Mouse (Mus musculus): ENCODE measurements around the gene Tmem51. TPM values are rescaled to one million over a fixed set of nuclear protein-coding genes. Genes with fewer than 3 reads are reported as not detected.
"Not testable (repeated sequence)": the region's sequence is repeated elsewhere in the genome, so short reads cannot be mapped to it uniquely, and the experiment has no call there.

Gene Tmem51
- polyA plus RNA-seq, 1 experiment from 2014 or later, result 6.6 TPM

- Histone ChIP-seq H3K4me2 (replicated peaks) (peak overlapping the region; percentile 49), H3K4me3 (peak overlapping the region; percentile 39), H3K27ac (replicated peaks) (no peak overlapping the region), H3K4me1 (peaks cover 17% of the 10 kb centered on the region), H3K36me3 (no peaks in the 10 kb centered on the region), H3K27me3 (no peaks in the 10 kb centered on the region), H3K9ac (replicated peaks) (0 out of 2 replicates have a peak overlapping the region, but pooled peaks have one; percentile 2), H3K9me3 (no peaks in the 10 kb centered on the region)
- peak; percentile 86 for ATAC-seq (replicated peaks)
- WGBS, result 23% methylated on average over 11 of the region's 11 CpGs
Measured at GRCm38 (mm10) chr4:141998282-141998821, 85.8 kb downstream of the Tmem51 start.

- Histone ChIP-seq H3K27me3 (no peaks in the 10 kb centered on the region), H3K9me3 (no peaks in the 10 kb centered on the region), H3K9ac (replicated peaks) (no peak overlapping the region), H3K4me1 (peaks cover 17% of the 10 kb centered on the region), H3K4me2 (replicated peaks) (no peak overlapping the region), H3K4me3 (no peak overlapping the region), H3K27ac (replicated peaks) (no peak overlapping the region), H3K36me3 (no peaks in the 10 kb centered on the region)
- ATAC-seq (replicated peaks), result no peak
- 83% methylated on average over 3 of the region's 3 CpGs for WGBS
Measured at GRCm38 (mm10) chr4:141996880-141997279, 87.2 kb downstream of the Tmem51 start.

GRCm38 (mm10) chr4:141996086-141996485 lies 88.0 kb downstream of the Tmem51 start:
- H3K9me3 ChIP-seq, result no peaks in the 10 kb centered on the region
- H3K9ac ChIP-seq (replicated peaks), result no peak overlapping the region
- peaks cover 17% of the 10 kb centered on the region for H3K4me1 ChIP-seq
- no peaks in the 10 kb centered on the region for H3K27me3 ChIP-seq
- no peak overlapping the region for H3K4me3 ChIP-seq
- ATAC-seq (replicated peaks), result peak; percentile 17
- H3K27ac ChIP-seq (replicated peaks), result no peak overlapping the region
- no peak overlapping the region for H3K4me2 ChIP-seq (replicated peaks)
- WGBS, result 33% methylated on average over 7 of the region's 7 CpGs
- H3K36me3 ChIP-seq, result no peaks in the 10 kb centered on the region

GRCm38 (mm10) chr4:141994062-141994471 lies 90.0 kb downstream of the Tmem51 start:
- H3K27ac ChIP-seq (replicated peaks), result not testable (repeated sequence)
- WGBS, result 61% methylated on average over 2 of the region's 2 CpGs

GRCm38 (mm10) chr4:141993347-141994061 lies 90.6 kb downstream of the Tmem51 start:
- peaks cover 17% of the 10 kb centered on the region for H3K4me1 ChIP-seq
- no peak for ATAC-seq (replicated peaks)
- no peaks in the 10 kb centered on the region for H3K27me3 ChIP-seq
- WGBS, result 83% methylated on average over 5 of the region's 5 CpGs
- no peaks in the 10 kb centered on the region for H3K36me3 ChIP-seq
- H3K4me3 ChIP-seq, result no peak overlapping the region
- no peaks in the 10 kb centered on the region for H3K9me3 ChIP-seq
- no peak overlapping the region for H3K4me2 ChIP-seq (replicated peaks)
- H3K27ac ChIP-seq (replicated peaks), result no peak overlapping the region
- H3K9ac ChIP-seq (replicated peaks), result no peak overlapping the region

More at GRCm38 (mm10) chr4:141994062-141994471, 90.0 kb downstream of the Tmem51 start:
- not testable (repeated sequence) for ATAC-seq (replicated peaks); H3K9ac ChIP-seq (replicated peaks); H3K36me3 ChIP-seq; H3K27me3 ChIP-seq; H3K9me3 ChIP-seq; H3K4me2 ChIP-seq (replicated peaks); H3K4me3 ChIP-seq
- peaks cover 17% of the 10 kb centered on the region for H3K4me1 ChIP-seq

GRCm38 (mm10) chr4:141992530-141993204 lies 91.4 kb downstream of the Tmem51 start:
- no peak for ATAC-seq (replicated peaks)
- WGBS, result 87% methylated on average over 14 of the region's 14 CpGs

GRCm38 (mm10) chr4:141988178-141988577 lies 95.9 kb downstream of the Tmem51 start:
- Histone ChIP-seq H3K4me3 (no peak overlapping the region), H3K36me3 (no peaks in the 10 kb centered on the region), H3K9ac (replicated peaks) (no peak overlapping the region), H3K9me3 (no peaks in the 10 kb centered on the region), H3K27me3 (no peaks in the 10 kb centered on the region), H3K27ac (replicated peaks) (no peak overlapping the region), H3K4me2 (replicated peaks) (no peak overlapping the region), H3K4me1 (peaks cover 3% of the 10 kb centered on the region; the same call in 1 of the 2 replicates)
- 86% methylated on average over 1 of the region's 1 CpGs for WGBS
- ATAC-seq (replicated peaks), result no peak

More at GRCm38 (mm10) chr4:141992530-141993204, 91.4 kb downstream of the Tmem51 start:
- Histone ChIP-seq H3K27ac (replicated peaks) (no peak overlapping the region), H3K36me3 (no peaks in the 10 kb centered on the region), H3K9me3 (no peaks in the 10 kb centered on the region), H3K4me1 (peaks cover 10% of the 10 kb centered on the region), H3K4me3 (no peak overlapping the region), H3K9ac (replicated peaks) (no peak overlapping the region), H3K4me2 (replicated peaks) (no peak overlapping the region), H3K27me3 (no peaks in the 10 kb centered on the region)

GRCm38 (mm10) chr4:141983689-141984088 lies 100.4 kb downstream of the Tmem51 start:
- no peaks in the 10 kb centered on the region for H3K27me3 ChIP-seq
- H3K36me3 ChIP-seq, result no peaks in the 10 kb centered on the region
- no peak for ATAC-seq (replicated peaks)
- peaks cover 6% of the 10 kb centered on the region; the same call in 1 of the 2 replicates for H3K4me1 ChIP-seq
- no peak overlapping the region for H3K4me2 ChIP-seq (replicated peaks)
- H3K4me3 ChIP-seq, result no peak overlapping the region
- H3K9ac ChIP-seq (replicated peaks), result no peak overlapping the region
- H3K9me3 ChIP-seq, result no peaks in the 10 kb centered on the region
- WGBS, result 44% methylated on average over 3 of the region's 3 CpGs
- no peak overlapping the region for H3K27ac ChIP-seq (replicated peaks)

GRCm38 (mm10) chr4:141981475-141981874 lies 102.6 kb downstream of the Tmem51 start:
- H3K27me3 ChIP-seq, result no peaks in the 10 kb centered on the region
- no peaks in the 10 kb centered on the region for H3K36me3 ChIP-seq
- WGBS, result 71% methylated on average over 3 of the region's 3 CpGs
- H3K27ac ChIP-seq (replicated peaks), result no peak overlapping the region
- no peak for ATAC-seq (replicated peaks)
- no peak overlapping the region for H3K4me3 ChIP-seq
- peaks cover 6% of the 10 kb centered on the region; the same call in 1 of the 2 replicates for H3K4me1 ChIP-seq
- H3K9me3 ChIP-seq, result no peaks in the 10 kb centered on the region
- no peak overlapping the region for H3K9ac ChIP-seq (replicated peaks)
- no peak overlapping the region for H3K4me2 ChIP-seq (replicated peaks)

Other genes with a start within 250 kb of the Tmem51 start
- gene Ctrc, start 237.9 kb downstream of the Tmem51 start, polyA plus RNA-seq (2015; fragmentation: Nextera tagmentation; extraction: Ambion mirVana), result not detected in 2 replicates
- 82.8 and 84.3 TPM in 2 replicates for gene Efhd2, start 209.4 kb downstream of the Tmem51 start, polyA plus RNA-seq (2015; fragmentation: Nextera tagmentation; extraction: Ambion mirVana)
- gene Fhad1, start 69.2 kb downstream of the Tmem51 start, polyA plus RNA-seq (2015; fragmentation: Nextera tagmentation; extraction: Ambion mirVana), result 1.5 and 3.7 TPM in 2 replicates
- gene Kazn, start 155.1 kb upstream of the Tmem51 start, polyA plus RNA-seq (2015; fragmentation: Nextera tagmentation; extraction: Ambion mirVana), result 25.2 and 25.6 TPM in 2 replicates